ENCODE assay signal across 27 mouse cellular contexts in genomic region chr8:95344668-95345067, GRCm38 (mm10). TPM values are rescaled to one million over a fixed set of nuclear protein-coding genes. Genes with fewer than 3 reads are reported as not detected.
DNase-seq lines count a peak whose midpoint lies in the region; ATAC-seq and TF ChIP-seq lines count a peak whose summit lies in the region.
"Had no signal": no experiment of that assay in that cellular context is flagged by ENCODE, and none has a peak within 500 bp of the region (broad histone marks: within the 10 kb centered on the region; RNA-seq: fewer than 3 reads in every experiment).

No protein-coding gene starts in this region.

- H3K4me2 ChIP-seq in forebrain, postnatal 0 days (ENCODE audit: low read depth) = no peak overlapping the region
- H3K4me2 ChIP-seq in forebrain, embryonic 11.5 days (ENCODE audit: low read depth, low read length, severe bottlenecking) = no peak overlapping the region
- no peak overlapping the region for H3K4me2 ChIP-seq in kidney, postnatal 0 days (ENCODE audit: low read length)
- no peak overlapping the region for H3K4me2 ChIP-seq in lung, postnatal 0 days (replicated peaks; ENCODE audit: low read depth, low read length)
- H3K4me2 ChIP-seq in stomach, postnatal 0 days (replicated peaks; ENCODE audit: low read depth) = no peak overlapping the region
- H3K4me2 ChIP-seq: embryonic facial prominence, embryonic 12.5 days; forebrain, embryonic 12.5 days; heart, embryonic 11.5 days; limb, embryonic 13.5 days; liver, embryonic 15.5 days; neural tube, embryonic 12.5 days had no signal

- ATAC-seq in forebrain, postnatal 0 days = no peak
- no peak for ATAC-seq in forebrain, embryonic 11.5 days (replicated peaks; ENCODE audit: low FRiP score)
- no peak for ATAC-seq in kidney, postnatal 0 days (replicated peaks; ENCODE audit: low FRiP score, low read depth)
- ATAC-seq in lung, postnatal 0 days = no peak
- no peak for ATAC-seq in stomach, postnatal 0 days (ENCODE audit: low FRiP score, low TSS enrichment)
- ATAC-seq: Patski had no signal

- no peak for DNase-seq in forebrain, postnatal 0 days
- no peak for DNase-seq in forebrain, embryonic 11.5 days (ENCODE audit: low spot score)
- no peak for DNase-seq in kidney, postnatal 0 days (ENCODE audit: low spot score)
- no peak for DNase-seq in kidney, adult 11 months
- DNase-seq in lung, postnatal 0 days (ENCODE audit: low spot score) = no peak
- no peak for DNase-seq in lung, adult 2 months
- DNase-seq in stomach, postnatal 0 days (ENCODE audit: low spot score) = no peak
- DNase-seq: cerebellum, adult 18-20 months; cerebellum, postnatal 25 days; heart, postnatal 14 days; kidney, adult 8-10 months; kidney, postnatal 14 days; layer of hippocampus, postnatal 36 days; midbrain, embryonic 14.5 days; thymus, adult 18-20 months; thymus, postnatal 36 days had no signal

- peak; percentile 37 for TF ChIP-seq CTCF in forebrain, postnatal 0 days (IDR thresholded peaks at IDR 0.05; ENCODE audit: low read depth)
- TF ChIP-seq CTCF in kidney, postnatal 0 days (IDR thresholded peaks at IDR 0.05; ENCODE audit: low read depth) = peak; percentile 46; the same call in 1 of the 2 replicates
- TF ChIP-seq CTCF in lung, postnatal 0 days (IDR thresholded peaks at IDR 0.05) = peak; percentile 33
- no peak for TF ChIP-seq CTCF in lung, adult 2 months (IDR thresholded peaks at IDR 0.05; ENCODE audit: insufficient read depth, low read length)
- TF ChIP-seq CTCF in stomach, postnatal 0 days (IDR thresholded peaks at IDR 0.05; ENCODE audit: low read depth) = peak; percentile 46; the same call in 1 of the 2 replicates

- no peak overlapping the region for H3K9ac ChIP-seq in forebrain, postnatal 0 days
- H3K9ac ChIP-seq in forebrain, embryonic 11.5 days (ENCODE audit: low read length) = no peak overlapping the region
- H3K9ac ChIP-seq in kidney, postnatal 0 days (ENCODE audit: low read depth, low read length) = no peak overlapping the region
- no peak overlapping the region for H3K9ac ChIP-seq in lung, postnatal 0 days (replicated peaks; ENCODE audit: low read depth)
- no peak overlapping the region for H3K9ac ChIP-seq in stomach, postnatal 0 days (ENCODE audit: low read length)
- H3K9ac ChIP-seq: embryonic facial prominence, embryonic 12.5 days; forebrain, embryonic 12.5 days; limb, embryonic 13.5 days; liver, embryonic 15.5 days; neural tube, embryonic 12.5 days had no signal

- H3K4me1 ChIP-seq in forebrain, postnatal 0 days (ENCODE audit: insufficient read depth) = peaks cover 13% of the 10 kb centered on the region; the same call in 1 of the 2 replicates
- H3K4me1 ChIP-seq in forebrain, embryonic 11.5 days (replicated peaks; ENCODE audit: control insufficient read depth, insufficient read depth, low read length) = no peaks in the 10 kb centered on the region
- peaks cover 4% of the 10 kb centered on the region; the same call in 1 of the 2 replicates for H3K4me1 ChIP-seq in kidney, postnatal 0 days (replicated peaks; ENCODE audit: insufficient read depth, low read length)
- H3K4me1 ChIP-seq in lung, postnatal 0 days (ENCODE audit: insufficient read depth, low read depth, low read length) = no peaks in the 10 kb centered on the region
- 0 out of 2 replicates have a peak, but pooled peaks cover 8% of the 10 kb centered on the region for H3K4me1 ChIP-seq in lung, adult 2 months (ENCODE audit: control insufficient read depth, insufficient read depth, low read length)
- H3K4me1 ChIP-seq in stomach, postnatal 0 days (replicated peaks; ENCODE audit: control insufficient read depth, insufficient read depth) = 0 out of 2 replicates have a peak, but pooled peaks cover 3% of the 10 kb centered on the region
- H3K4me1 ChIP-seq: embryonic facial prominence, embryonic 12.5 days; liver, embryonic 15.5 days had no signal

- H3K9me3 ChIP-seq in forebrain, postnatal 0 days (ENCODE audit: low read length) = no peaks in the 10 kb centered on the region
- H3K9me3 ChIP-seq in forebrain, embryonic 11.5 days (ENCODE audit: control insufficient read depth, low read length) = no peaks in the 10 kb centered on the region
- no peaks in the 10 kb centered on the region for H3K9me3 ChIP-seq in kidney, postnatal 0 days (replicated peaks; ENCODE audit: low read length)
- H3K9me3 ChIP-seq in lung, postnatal 0 days (ENCODE audit: low read length) = no peaks in the 10 kb centered on the region
- H3K9me3 ChIP-seq in stomach, postnatal 0 days (ENCODE audit: control insufficient read depth, low read length) = no peaks in the 10 kb centered on the region
- H3K9me3 ChIP-seq: embryonic facial prominence, embryonic 12.5 days; forebrain, embryonic 12.5 days; limb, embryonic 13.5 days; liver, embryonic 15.5 days; neural tube, embryonic 12.5 days had no signal

- no peaks in the 10 kb centered on the region for H3K27me3 ChIP-seq in forebrain, postnatal 0 days (ENCODE audit: insufficient read depth, low read length)
- H3K27me3 ChIP-seq in forebrain, embryonic 11.5 days (ENCODE audit: control insufficient read depth, insufficient read depth, low read length) = no peaks in the 10 kb centered on the region
- no peaks in the 10 kb centered on the region for H3K27me3 ChIP-seq in kidney, postnatal 0 days (ENCODE audit: insufficient read depth, low read length)
- no peaks in the 10 kb centered on the region for H3K27me3 ChIP-seq in lung, postnatal 0 days (replicated peaks; ENCODE audit: insufficient read depth, low read length)
- H3K27me3 ChIP-seq in stomach, postnatal 0 days (ENCODE audit: control insufficient read depth, insufficient read depth, low read length) = no peaks in the 10 kb centered on the region
- H3K27me3 ChIP-seq: embryonic facial prominence, embryonic 12.5 days; forebrain, embryonic 12.5 days; neural tube, embryonic 12.5 days; Patski had no signal

- peaks cover 52% of the 10 kb centered on the region for H3K36me3 ChIP-seq in forebrain, postnatal 0 days (ENCODE audit: insufficient read depth)
- no peaks in the 10 kb centered on the region for H3K36me3 ChIP-seq in forebrain, embryonic 11.5 days (ENCODE audit: control insufficient read depth, insufficient read depth, low read length)
- H3K36me3 ChIP-seq in kidney, postnatal 0 days (ENCODE audit: insufficient read depth, low read length) = 0 out of 2 replicates have a peak, but pooled peaks cover 20% of the 10 kb centered on the region
- H3K36me3 ChIP-seq in lung, postnatal 0 days (ENCODE audit: insufficient read depth, low read length) = peaks cover 15% of the 10 kb centered on the region
- peaks cover 3% of the 10 kb centered on the region; the same call in 1 of the 2 replicates for H3K36me3 ChIP-seq in stomach, postnatal 0 days (ENCODE audit: control insufficient read depth, insufficient read depth, low read length)

- 69% methylated on average over 6 of the region's 6 CpGs for WGBS in forebrain, postnatal 0 days
- 74% methylated on average over 6 of the region's 6 CpGs for WGBS in forebrain, embryonic 11.5 days
- WGBS in kidney, postnatal 0 days = 84% methylated on average over 6 of the region's 6 CpGs
- 77% methylated on average over 6 of the region's 6 CpGs for WGBS in lung, postnatal 0 days
- WGBS in lung, adult 2 months = 79% methylated on average over 6 of the region's 6 CpGs
- 71% methylated on average over 6 of the region's 6 CpGs for WGBS in stomach, postnatal 0 days

- TF ChIP-seq EP300 in lung, postnatal 0 days (IDR thresholded peaks at IDR 0.05) = no peak
- TF ChIP-seq EP300 in stomach, postnatal 0 days (optimal IDR thresholded peaks at IDR 0.05) = no peak

- no peak overlapping the region for H3K4me3 ChIP-seq in forebrain, postnatal 0 days (ENCODE audit: low read depth, low read length)
- no peak overlapping the region for H3K4me3 ChIP-seq in forebrain, embryonic 11.5 days (ENCODE audit: low read depth, low read length)
- no peak overlapping the region for H3K4me3 ChIP-seq in kidney, postnatal 0 days (replicated peaks; ENCODE audit: low read depth, low read length)
- no peak overlapping the region for H3K4me3 ChIP-seq in lung, postnatal 0 days (ENCODE audit: low read depth, low read length)
- no peak overlapping the region for H3K4me3 ChIP-seq in lung, adult 2 months (replicated peaks; ENCODE audit: extremely low read depth, low read depth, low read length)
- no peak overlapping the region for H3K4me3 ChIP-seq in stomach, postnatal 0 days (ENCODE audit: low read depth, low read length)
- H3K4me3 ChIP-seq: embryonic facial prominence, embryonic 12.5 days; forebrain, embryonic 12.5 days; limb, embryonic 13.5 days; liver, embryonic 15.5 days; neural tube, embryonic 12.5 days had no signal

- no peak for TF ChIP-seq POLR2A in lung, adult 2 months (IDR thresholded peaks at IDR 0.05; ENCODE audit: borderline replicate concordance, extremely low read depth, low read depth, low read length)

- H3K27ac ChIP-seq in forebrain, postnatal 0 days (ENCODE audit: low read depth, low read length) = no peak overlapping the region
- no peak overlapping the region for H3K27ac ChIP-seq in forebrain, embryonic 11.5 days (ENCODE audit: low read depth, low read length)
- no peak overlapping the region for H3K27ac ChIP-seq in kidney, postnatal 0 days
- no peak overlapping the region for H3K27ac ChIP-seq in lung, postnatal 0 days (ENCODE audit: low read length)
- H3K27ac ChIP-seq in stomach, postnatal 0 days (replicated peaks) = no peak overlapping the region
- H3K27ac ChIP-seq: embryonic facial prominence, embryonic 12.5 days; forebrain, embryonic 12.5 days; limb, embryonic 13.5 days; liver, embryonic 15.5 days; neural tube, embryonic 12.5 days had no signal

RNA-seq across cellular contexts. Expression of gene Mmp15, which starts 7.4 kb away (rescaled TPM):
- total RNA-seq in forebrain, postnatal 0 days (2014; rRNA removed) = 32.4 and 40.3 TPM in 2 replicates
- polyA plus RNA-seq in forebrain, postnatal 0 days (2015; fragmentation: Nextera tagmentation; extraction: Ambion mirVana) = 10.7 and 13.9 TPM in 2 replicates
- polyA plus RNA-seq in forebrain, embryonic 11.5 days (2014; fragmentation: Nextera tagmentation; extraction: Ambion mirVana) = 20.6 and 21.0 TPM in 2 replicates
- polyA plus RNA-seq in kidney, postnatal 0 days (2015; fragmentation: Nextera tagmentation; extraction: Ambion mirVana) = 5.0 and 5.8 TPM in 2 replicates
- 25.8 and 26.0 TPM in 2 replicates for polyA plus RNA-seq in lung, postnatal 0 days (2015; fragmentation: Nextera tagmentation; extraction: Ambion mirVana)
- 120 and 133 TPM in 2 replicates for polyA plus RNA-seq in lung, adult 2 months (2012; rRNA removed)
- polyA plus RNA-seq in stomach, postnatal 0 days (2015; fragmentation: Nextera tagmentation; extraction: Ambion mirVana) = 19.0 and 21.7 TPM in 2 replicates
- total RNA-seq: megakaryocyte, adult 5-6 weeks had no signal

RNA-seq across cellular contexts. Expression of gene Usb1, which starts 12.6 kb away (rescaled TPM):
- total RNA-seq in forebrain, postnatal 0 days (2014; rRNA removed) = 30.8 and 66.0 TPM in 2 replicates
- 34.9 and 38.6 TPM in 2 replicates for polyA plus RNA-seq in forebrain, postnatal 0 days (2015; fragmentation: Nextera tagmentation; extraction: Ambion mirVana)
- 43.1 and 46.5 TPM in 2 replicates for polyA plus RNA-seq in forebrain, embryonic 11.5 days (2014; fragmentation: Nextera tagmentation; extraction: Ambion mirVana)
- 42.9 and 45.6 TPM in 2 replicates for polyA plus RNA-seq in kidney, postnatal 0 days (2015; fragmentation: Nextera tagmentation; extraction: Ambion mirVana)
- 33.8 and 39.2 TPM in 2 replicates for polyA plus RNA-seq in lung, postnatal 0 days (2015; fragmentation: Nextera tagmentation; extraction: Ambion mirVana)
- 26.1 and 31.8 TPM in 2 replicates for polyA plus RNA-seq in lung, adult 2 months (2012; rRNA removed)
- 21.5 and 24.6 TPM in 2 replicates for polyA plus RNA-seq in stomach, postnatal 0 days (2015; fragmentation: Nextera tagmentation; extraction: Ambion mirVana)

RNA-seq across cellular contexts. Expression of gene Zfp319, which starts 12.9 kb away (rescaled TPM):
- 11.8 and 15.7 TPM in 2 replicates for total RNA-seq in forebrain, postnatal 0 days (2014; rRNA removed)
- polyA plus RNA-seq in forebrain, postnatal 0 days (2015; fragmentation: Nextera tagmentation; extraction: Ambion mirVana) = 10.7 and 13.4 TPM in 2 replicates
- polyA plus RNA-seq in forebrain, embryonic 11.5 days (2014; fragmentation: Nextera tagmentation; extraction: Ambion mirVana) = 14.6 and 15.0 TPM in 2 replicates
- polyA plus RNA-seq in kidney, postnatal 0 days (2015; fragmentation: Nextera tagmentation; extraction: Ambion mirVana) = 6.3 and 6.6 TPM in 2 replicates
- polyA plus RNA-seq in lung, postnatal 0 days (2015; fragmentation: Nextera tagmentation; extraction: Ambion mirVana) = 5.9 and 6.0 TPM in 2 replicates
- 17.1 and 20.8 TPM in 2 replicates for polyA plus RNA-seq in lung, adult 2 months (2012; rRNA removed)
- polyA plus RNA-seq in stomach, postnatal 0 days (2015; fragmentation: Nextera tagmentation; extraction: Ambion mirVana) = 2.5 TPM in 2 replicates

RNA-seq across cellular contexts. Expression of gene Tepp, which starts 34.3 kb away (rescaled TPM):
- total RNA-seq in forebrain, postnatal 0 days (2014; rRNA removed) = 1.2 and 1.3 TPM in 2 replicates
- 0.86 and 1.8 TPM in 2 replicates for polyA plus RNA-seq in forebrain, postnatal 0 days (2015; fragmentation: Nextera tagmentation; extraction: Ambion mirVana)
- polyA plus RNA-seq in forebrain, embryonic 11.5 days (2014; fragmentation: Nextera tagmentation; extraction: Ambion mirVana) = not detected in 2 replicates
- polyA plus RNA-seq in kidney, postnatal 0 days (2015; fragmentation: Nextera tagmentation; extraction: Ambion mirVana) = 0.30 TPM in 1 of 2 replicates, not detected in the other
- 1.3 and 2.1 TPM in 2 replicates for polyA plus RNA-seq in lung, postnatal 0 days (2015; fragmentation: Nextera tagmentation; extraction: Ambion mirVana)
- polyA plus RNA-seq in lung, adult 2 months (2012; rRNA removed) = 2.4 and 4.2 TPM in 2 replicates
- 0.19 TPM in 1 of 2 replicates, not detected in the other for polyA plus RNA-seq in stomach, postnatal 0 days (2015; fragmentation: Nextera tagmentation; extraction: Ambion mirVana)
- total RNA-seq: gastrocnemius, adult 18-20 months; layer of hippocampus, postnatal 36 days; left cerebral cortex, postnatal 25 days; megakaryocyte, adult 5-6 weeks had no signal
- polyA plus RNA-seq: forebrain, embryonic 12.5 days; heart, embryonic 11.5 days; hindbrain, embryonic 11.5 days; liver, embryonic 15.5 days; neural tube, embryonic 12.5 days; Patski had no signal

RNA-seq across cellular contexts. Expression of gene Cngb1, which starts 38.3 kb away (rescaled TPM):
- total RNA-seq in forebrain, postnatal 0 days (2014; rRNA removed) = 0.33 and 0.85 TPM in 2 replicates
- 0.47 and 1.2 TPM in 2 replicates for polyA plus RNA-seq in forebrain, postnatal 0 days (2015; fragmentation: Nextera tagmentation; extraction: Ambion mirVana)
- 0.17 and 0.33 TPM in 2 replicates for polyA plus RNA-seq in forebrain, embryonic 11.5 days (2014; fragmentation: Nextera tagmentation; extraction: Ambion mirVana)
- 1.0 and 2.1 TPM in 2 replicates for polyA plus RNA-seq in kidney, postnatal 0 days (2015; fragmentation: Nextera tagmentation; extraction: Ambion mirVana)
- polyA plus RNA-seq in lung, postnatal 0 days (2015; fragmentation: Nextera tagmentation; extraction: Ambion mirVana) = 3.3 and 4.0 TPM in 2 replicates
- 1.9 and 2.4 TPM in 2 replicates for polyA plus RNA-seq in lung, adult 2 months (2012; rRNA removed)
- 0.69 and 1.1 TPM in 2 replicates for polyA plus RNA-seq in stomach, postnatal 0 days (2015; fragmentation: Nextera tagmentation; extraction: Ambion mirVana)
- polyA plus RNA-seq: heart, embryonic 11.5 days had no signal
